Mouse (Mus musculus) heart, postnatal 14 days (tissue): ENCODE measurements at regions not wholly inside any gene's neighbourhood (a gene's known extent, or its start where the extent isn't known, plus 50 kb on each side); places are given as distances from the start of the nearest gene placed in this dataset.

Source experiments
- DNase-seq, 2 experiments: peaks; one replicate each; pipeline ENCODE4 v3.0.0; 2021 to 2022
- intact Hi-C: fragments of 180-260 bp; cut with DNase I; formaldehyde crosslinking; loops from one replicate; pipeline ENCODE4 v1.15.1; 2025

DNA sequence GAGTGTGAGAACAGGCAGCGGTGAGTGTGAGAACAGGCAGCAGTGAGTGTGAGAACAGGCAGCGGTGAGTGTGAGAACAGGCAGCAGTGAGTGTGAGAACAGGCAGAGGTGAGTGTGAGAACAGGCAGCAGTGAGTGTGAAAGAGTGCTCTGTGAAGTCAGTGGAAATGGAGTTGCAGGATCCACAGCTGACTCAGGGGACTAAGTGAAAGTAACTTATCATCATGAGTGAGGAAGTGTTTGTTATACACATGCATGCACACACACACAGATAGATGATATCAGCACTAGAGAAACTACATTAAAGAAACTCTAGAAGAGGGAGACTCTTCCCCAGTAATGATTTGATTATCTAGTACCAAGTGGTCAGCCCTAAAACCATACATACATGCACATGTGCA is 76.0 kb upstream of the Btg1 start:
- intact Hi-C loops: no loop called here
- no peak for DNase-seq

DNA sequence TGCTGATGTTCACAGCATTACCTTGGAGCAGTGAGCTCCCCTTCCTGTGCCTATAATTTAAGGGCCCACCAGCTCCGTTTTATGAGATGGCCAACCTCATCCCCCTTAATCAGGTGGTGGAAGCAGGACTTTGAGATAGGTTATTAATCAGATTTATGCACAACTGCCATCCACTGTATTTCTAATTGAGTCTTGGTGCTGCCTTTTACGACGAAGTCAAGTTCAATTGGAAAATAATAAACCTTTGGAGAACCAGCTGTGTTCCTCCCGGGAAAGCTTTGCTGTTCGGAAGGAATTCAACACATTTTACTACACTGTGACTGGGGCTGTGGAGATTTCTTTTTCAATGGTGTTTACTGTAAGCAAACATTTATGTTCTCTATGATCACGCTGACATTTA is 71.5 kb upstream of the Btg1 start:
- intact Hi-C loops: no loop called here

DNA sequence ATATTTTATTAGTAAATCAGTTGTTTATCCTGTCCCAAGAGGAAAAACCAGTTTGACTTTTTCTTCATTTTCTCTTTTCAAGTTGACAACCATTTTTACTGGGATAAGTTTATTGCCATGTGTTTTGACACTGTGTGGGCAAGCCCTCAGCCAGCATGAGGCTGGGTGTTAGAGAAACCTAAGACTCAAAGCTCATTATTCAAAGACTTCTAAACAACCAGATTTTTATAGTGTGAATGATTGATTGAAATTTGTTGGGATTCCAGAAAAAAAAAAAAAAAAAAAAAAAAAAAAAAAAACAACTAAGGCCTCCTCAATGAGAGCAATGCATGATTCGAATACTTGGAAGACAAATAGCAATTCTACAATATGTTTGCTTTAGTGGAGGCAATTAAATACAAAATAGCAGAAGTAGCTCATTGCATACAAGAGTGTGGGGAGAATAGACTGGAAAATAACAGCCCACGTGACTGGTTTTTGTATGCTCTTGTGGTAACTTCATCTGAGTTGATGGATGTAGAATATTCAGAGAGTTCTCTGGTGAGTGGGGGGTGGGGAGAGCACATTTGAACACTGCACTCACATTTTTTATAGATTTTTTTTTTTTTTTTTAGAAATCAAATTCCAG is 70.9 kb upstream of the Btg1 start:
- intact Hi-C loops: no loop called here
- DNase-seq: no peak

More for the DNA sequence above, 71.5 kb upstream of the Btg1 start:
- no peak for DNase-seq

GRCm38 (mm10) chr10:96549651-96550050 is 67.2 kb upstream of the Btg1 start:
- DNase-seq: no peak
- intact Hi-C loops: no loop called here

DNA sequence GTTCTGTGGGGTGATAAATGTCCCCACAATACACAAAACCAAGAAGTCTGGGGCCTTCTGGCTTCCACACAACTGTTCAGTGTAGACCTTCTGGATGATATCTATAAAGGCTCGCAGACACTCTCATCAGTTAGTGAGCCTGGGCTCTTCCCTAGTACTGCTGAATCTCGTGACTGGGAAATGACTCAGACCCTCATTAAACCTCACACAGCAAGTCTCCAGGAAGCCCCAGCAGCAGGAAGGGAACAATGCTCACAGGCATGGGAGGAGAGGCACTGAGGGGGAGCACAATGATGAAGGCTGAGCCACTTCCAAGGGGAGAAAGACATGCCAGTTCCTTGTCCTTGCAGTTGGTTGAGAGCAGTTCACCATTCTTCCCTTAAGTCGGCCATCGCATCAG is 66.5 kb upstream of the Btg1 start:
- intact Hi-C loops: no loop called here
- no peak for DNase-seq

DNA sequence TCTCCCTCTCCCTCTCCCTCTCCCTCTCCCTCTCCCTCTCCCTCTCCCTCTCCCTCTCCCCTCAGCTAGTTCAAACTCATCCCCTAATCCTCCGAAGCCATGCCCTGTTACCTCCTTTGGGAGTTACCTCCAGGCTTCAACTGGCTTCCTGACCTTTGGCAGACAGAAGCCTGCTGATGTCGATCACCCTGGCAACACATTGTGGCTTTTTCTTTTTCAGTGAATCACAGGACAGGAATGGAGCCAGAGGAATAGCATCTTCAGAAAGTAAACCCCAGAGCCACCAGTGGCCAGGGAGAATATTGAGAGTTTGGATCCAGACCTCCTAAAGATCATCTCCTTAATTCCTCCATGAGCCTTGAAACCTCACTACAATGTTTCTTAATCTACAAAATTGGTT is 59.5 kb upstream of the Btg1 start:
- intact Hi-C loops: no loop called here
- DNase-seq: no peak

- intact Hi-C loops: no loop called here
These were observed 51.5 kb upstream of the Btg1 start for GRCm38 (mm10) chr10:96565343-96565742.

More at GRCm38 (mm10) chr10:96565343-96565742, 51.5 kb upstream of the Btg1 start:
- no peak for DNase-seq
